Mouse (Mus musculus) fat pad, adult 2 months (tissue): ENCODE measurements around the gene Crxos.

Experiments used
- DNase-seq: peaks from one replicate; pipeline ENCODE4 v3.0.0-alpha.2; 2011; ENCODE audit warnings: low read depth, low spot score; ENCODE audit errors: extremely low read depth

Gene Crxos

GRCm38 (mm10) chr7:15920645-15921190, 38.3 kb downstream of the Crxos start:
- DNase-seq: no peak

- no peak for DNase-seq
Measured at GRCm38 (mm10) chr7:15921796-15922195, 39.4 kb downstream of the Crxos start.

- no peak for DNase-seq
Measured at GRCm38 (mm10) chr7:15922220-15922773, 39.9 kb downstream of the Crxos start, which contains the start of gene Selenow. Selenow (minus strand) TSS chr7:15922402.

- no peak for DNase-seq
Measured at GRCm38 (mm10) chr7:15929910-15930309, 47.5 kb downstream of the Crxos start.

- DNase-seq: no peak
Measured at GRCm38 (mm10) chr7:15930543-15930942, 48.1 kb downstream of the Crxos start.

- no peak for DNase-seq
Measured at GRCm38 (mm10) chr7:15931635-15932034, 49.2 kb downstream of the Crxos start.

- no peak for DNase-seq
Measured at GRCm38 (mm10) chr7:15933437-15934359, 51.3 kb downstream of the Crxos start.

GRCm38 (mm10) chr7:15937491-15937890, 55.1 kb downstream of the Crxos start:
- DNase-seq: no peak

- no peak for DNase-seq
Measured at GRCm38 (mm10) chr7:15938621-15939020, 56.2 kb downstream of the Crxos start.

GRCm38 (mm10) chr7:15944311-15944710, 61.9 kb downstream of the Crxos start:
- peak; percentile 89 for DNase-seq

GRCm38 (mm10) chr7:15945211-15945610, 62.8 kb downstream of the Crxos start:
- no peak for DNase-seq

GRCm38 (mm10) chr7:15945721-15946536, 63.5 kb downstream of the Crxos start, which contains the start of gene Nop53:
Nop53 (minus strand) TSS chr7:15946074.
- no peak for DNase-seq

GRCm38 (mm10) chr7:15947653-15948260, 65.3 kb downstream of the Crxos start:
- no peak for DNase-seq

GRCm38 (mm10) chr7:15948381-15948941, 66.0 kb downstream of the Crxos start:
- DNase-seq: peak; percentile 82

GRCm38 (mm10) chr7:15949216-15949790, 66.9 kb downstream of the Crxos start:
- DNase-seq: no peak

GRCm38 (mm10) chr7:15950008-15950407, 67.6 kb downstream of the Crxos start:
- no peak for DNase-seq

- no peak for DNase-seq
Measured at GRCm38 (mm10) chr7:15952416-15952815, 70.0 kb downstream of the Crxos start.
